Mouse (Mus musculus) liver, embryonic 12.5 days (tissue): Measurements from ENCODE around the gene Zcchc18. TPM values are rescaled to one million over a fixed set of nuclear protein-coding genes. Genes with fewer than 3 reads are reported as not detected.
"Not testable (repeated sequence)": the region's sequence is repeated elsewhere in the genome, so short reads cannot be mapped to it uniquely, and the experiment has no call there.

ENCODE experiments used
- ATAC-seq: fragments of 200-750 bp; cut with Nextera tagmentation; 2 replicates; pipeline ENCODE4 v1.8.0; 2017; ENCODE audit warnings: moderate number of reproducible peaks, mild to moderate bottlenecking, moderate library complexity
- H3K27ac ChIP-seq: fragments of 300-500 bp; sonication (generic); 2 replicates; pipeline ENCODE4 v1.5.1; 2016; ENCODE audit warnings: mild to moderate bottlenecking
- H3K27me3 ChIP-seq: fragments of 300-500 bp; sonication (generic); replicated peaks from 2 replicates; pipeline ENCODE4 v1.6.1; 2016; ENCODE audit warnings: mild to moderate bottlenecking, moderate library complexity
- H3K36me3 ChIP-seq: fragments of 300-500 bp; sonication (generic); 2 replicates; pipeline ENCODE4 v1.6.1; 2016; ENCODE audit warnings: mild to moderate bottlenecking, moderate library complexity
- H3K4me1 ChIP-seq: fragments of 300-500 bp; sonication (generic); 2 replicates; pipeline ENCODE4 v1.6.1; 2016
- H3K4me2 ChIP-seq: fragments of 300-500 bp; sonication (generic); 2 replicates; pipeline ENCODE4 v1.6.1; 2016; ENCODE audit warnings: mild to moderate bottlenecking, moderate library complexity
- H3K4me3 ChIP-seq: fragments of 300-500 bp; sonication (generic); 2 replicates; pipeline ENCODE4 v1.5.1; 2016; ENCODE audit warnings: mild to moderate bottlenecking, moderate library complexity
- H3K9ac ChIP-seq: fragments of 300-500 bp; sonication (generic); 2 replicates; pipeline ENCODE4 v1.6.1; 2016; ENCODE audit warnings: mild to moderate bottlenecking, moderate library complexity
- H3K9me3 ChIP-seq: fragments of 300-500 bp; sonication (generic); replicated peaks from 2 replicates; pipeline ENCODE4 v1.6.1; 2016; ENCODE audit warnings: mild to moderate bottlenecking, moderate library complexity
- WGBS: fragments of 180-500 bp; shearing (Covaris S2); methylation state at CpG from one replicate; pipeline ENCODE4 v1.1.7; 2016; ENCODE audit not compliant: insufficient replicate concordance; 5-methylcytosine and 5-hydroxymethylcytosine counted together
- polyA plus RNA-seq: library from polyadenylated mRNA; unstranded; fragments of >200 nt; fragmentation: Nextera tagmentation; extraction: Ambion mirVana; gene quantifications from 2 replicates; pipeline ENCODE4 v1.2.1, GENCODE M21; 2016

The Zcchc18 gene
- polyA plus RNA-seq = 0.67 and 0.91 TPM in 2 replicates

- 16% methylated on average over 26 of the region's 26 CpGs for WGBS
- H3K4me1 ChIP-seq = no peaks in the 10 kb centered on the region
- peak within 1 kb of the TSS; percentile 45 for H3K4me2 ChIP-seq
- H3K4me3 ChIP-seq = peak within 1 kb of the TSS; percentile 12; the same call in 1 of the 2 replicates
- H3K9ac ChIP-seq = no peak within 1 kb of the TSS
- H3K36me3 ChIP-seq = no peaks in the 10 kb centered on the region
- peaks cover 44% of the 10 kb centered on the region for H3K27me3 ChIP-seq
- ATAC-seq = peak; percentile 49; the same call in 1 of the 2 replicates
- no peak within 1 kb of the TSS for H3K27ac ChIP-seq
- no peaks in the 10 kb centered on the region for H3K9me3 ChIP-seq
These were observed at the start of gene Zcchc18 for GRCm38 (mm10) chrX:136992978-136993547. Zcchc18 (plus strand) TSS chrX:136993155.

GRCm38 (mm10) chrX:136957583-136958279 is 35.2 kb upstream of the Zcchc18 start:
- H3K9ac ChIP-seq, H3K27me3 ChIP-seq, H3K9me3 ChIP-seq, H3K27ac ChIP-seq, H3K4me3 ChIP-seq, H3K36me3 ChIP-seq, H3K4me1 ChIP-seq: not testable (repeated sequence)
- ATAC-seq = peak; percentile 69
- WGBS = 22% methylated on average over 13 of the region's 13 CpGs
- peak overlapping the region; percentile 32 for H3K4me2 ChIP-seq

GRCm38 (mm10) chrX:136958300-136958699 is 34.7 kb upstream of the Zcchc18 start:
- not testable (repeated sequence) for H3K36me3 ChIP-seq, H3K27ac ChIP-seq, ATAC-seq, H3K4me2 ChIP-seq, H3K27me3 ChIP-seq, H3K9me3 ChIP-seq, H3K9ac ChIP-seq, H3K4me3 ChIP-seq, H3K4me1 ChIP-seq
- 48% methylated on average over 5 of the region's 5 CpGs for WGBS

- Histone ChIP-seq H3K9ac (no peak overlapping the region), H3K4me2 (no peak overlapping the region), H3K36me3 (no peaks in the 10 kb centered on the region), H3K4me3 (no peak overlapping the region), H3K9me3 (no peaks in the 10 kb centered on the region), H3K4me1 (no peaks in the 10 kb centered on the region), H3K27ac (no peak overlapping the region), H3K27me3 (no peaks in the 10 kb centered on the region)
- 16% methylated on average over 2 of the region's 2 CpGs for WGBS
- ATAC-seq = no peak
These were observed 33.3 kb upstream of the Zcchc18 start for GRCm38 (mm10) chrX:136959688-136960087.

- not testable (repeated sequence) for H3K27me3 ChIP-seq, ATAC-seq, H3K36me3 ChIP-seq, H3K4me1 ChIP-seq, H3K9me3 ChIP-seq, H3K27ac ChIP-seq, H3K9ac ChIP-seq
- H3K4me2 ChIP-seq = peak within 1 kb of the TSS; percentile 57
- H3K4me3 ChIP-seq = peak within 1 kb of the TSS; percentile 39; the same call in 1 of the 2 replicates
- WGBS = 69% methylated on average over 6 of the region's 6 CpGs
These were observed 17.6 kb upstream of the Zcchc18 start, which contains the start of gene Tmsb15b2 for GRCm38 (mm10) chrX:136975397-136975796. Tmsb15b2 (minus strand) TSS chrX:136975497.

- no peaks in the 10 kb centered on the region for H3K9me3 ChIP-seq
- WGBS = 25% methylated on average over 15 of the region's 15 CpGs
- H3K4me1 ChIP-seq = no peaks in the 10 kb centered on the region
- no peaks in the 10 kb centered on the region for H3K27me3 ChIP-seq
- no peak within 1 kb of the TSS for H3K9ac ChIP-seq
- peak; percentile 97 for ATAC-seq
- H3K36me3 ChIP-seq = no peaks in the 10 kb centered on the region
- H3K4me2 ChIP-seq = peak within 1 kb of the TSS; percentile 57
- no peak within 1 kb of the TSS for H3K27ac ChIP-seq
- peak within 1 kb of the TSS; percentile 39 for H3K4me3 ChIP-seq
These were observed 16.4 kb upstream of the Zcchc18 start, which contains the start of the genes Tmsb15l and Tmsb15b1 for GRCm38 (mm10) chrX:136976424-136977084. Tmsb15l (minus strand) TSS chrX:136976869. Tmsb15b1 (minus strand) TSS chrX:136976874.

- no peak overlapping the region for H3K4me2 ChIP-seq
- no peaks in the 10 kb centered on the region for H3K9me3 ChIP-seq
- H3K9ac ChIP-seq = no peak overlapping the region
- no peaks in the 10 kb centered on the region for H3K36me3 ChIP-seq
- H3K4me3 ChIP-seq = no peak overlapping the region
- no peaks in the 10 kb centered on the region for H3K27me3 ChIP-seq
- no peak for ATAC-seq
- no peaks in the 10 kb centered on the region for H3K4me1 ChIP-seq
- H3K27ac ChIP-seq = no peak overlapping the region
These were observed 14.3 kb upstream of the Zcchc18 start for GRCm38 (mm10) chrX:136978616-136979015.

- H3K4me3 ChIP-seq = no peak overlapping the region
- no peak for ATAC-seq
- no peaks in the 10 kb centered on the region for H3K4me1 ChIP-seq
- H3K36me3 ChIP-seq = no peaks in the 10 kb centered on the region
- H3K27ac ChIP-seq = no peak overlapping the region
- no peak overlapping the region for H3K9ac ChIP-seq
- peaks cover 1% of the 10 kb centered on the region; the same call in 1 of the 2 replicates for H3K27me3 ChIP-seq
- no peaks in the 10 kb centered on the region for H3K9me3 ChIP-seq
- no peak overlapping the region for H3K4me2 ChIP-seq
These were observed 6.9 kb upstream of the Zcchc18 start for GRCm38 (mm10) chrX:136986039-136986438.

GRCm38 (mm10) chrX:136991274-136991673 is 1.7 kb upstream of the Zcchc18 start:
- Histone ChIP-seq H3K27me3 (peaks cover 44% of the 10 kb centered on the region), H3K27ac (no peak overlapping the region), H3K4me2 (no peak overlapping the region), H3K9ac (no peak overlapping the region), H3K4me1 (no peaks in the 10 kb centered on the region), H3K36me3 (no peaks in the 10 kb centered on the region), H3K4me3 (no peak overlapping the region), H3K9me3 (no peaks in the 10 kb centered on the region)
- no peak for ATAC-seq
- 50% methylated on average over 2 of the region's 2 CpGs for WGBS

- H3K27me3 ChIP-seq = peaks cover 44% of the 10 kb centered on the region
- ATAC-seq = no peak
- H3K27ac ChIP-seq = no peak overlapping the region
- no peaks in the 10 kb centered on the region for H3K4me1 ChIP-seq
- no peaks in the 10 kb centered on the region for H3K9me3 ChIP-seq
- no peak overlapping the region for H3K9ac ChIP-seq
- H3K4me3 ChIP-seq = no peak overlapping the region
- whole genome bisulfite sequencing = 18% methylated on average over 19 of the region's 19 CpGs
- H3K4me2 ChIP-seq = peak overlapping the region; percentile 45
- H3K36me3 ChIP-seq = no peaks in the 10 kb centered on the region
These were observed 577 bp upstream of the Zcchc18 start for GRCm38 (mm10) chrX:136992191-136992965.

- Histone ChIP-seq H3K9ac (no peak overlapping the region), H3K9me3 (no peaks in the 10 kb centered on the region), H3K4me1 (no peaks in the 10 kb centered on the region), H3K27me3 (peaks cover 44% of the 10 kb centered on the region), H3K4me3 (no peak overlapping the region), H3K4me2 (0 out of 2 replicates have a peak overlapping the region, but pooled peaks have one; percentile 45), H3K27ac (no peak overlapping the region), H3K36me3 (no peaks in the 10 kb centered on the region)
- ATAC-seq = no peak
- WGBS = 35% methylated on average over 14 of the region's 14 CpGs
These were observed 686 bp downstream of the Zcchc18 start for GRCm38 (mm10) chrX:136993641-136994040.
